Mouse (Mus musculus): Measurements from ENCODE around the gene Twnk. TPM values are rescaled to one million over a fixed set of nuclear protein-coding genes. Genes with fewer than 3 reads are reported as not detected.

Twnk gene
- polyA plus RNA-seq, 1 experiment from 2014 or later = 40.9 TPM

- Histone ChIP-seq H3K27ac (replicated peaks) (peak overlapping the region; percentile 97), H3K9me3 (no peaks in the 10 kb centered on the region), H3K36me3 (replicated peaks) (peaks cover 5% of the 10 kb centered on the region; the same call in 1 of the 2 replicates), H3K4me3 (peak overlapping the region; percentile 73), H3K4me1 (peaks cover 32% of the 10 kb centered on the region), H3K27me3 (replicated peaks; ENCODE audit: low read depth, poor library complexity, severe bottlenecking) (no peaks in the 10 kb centered on the region)
- DNase-seq (ENCODE audit: low spot score) = peak; percentile 98
- under 1% methylated on average over 34 of the region's 34 CpGs for WGBS
Measured at GRCm38 (mm10) chr19:45058113-45058839, 52.8 kb downstream of the Twnk start.

- H3K9me3 ChIP-seq = no peaks in the 10 kb centered on the region
- H3K36me3 ChIP-seq (replicated peaks) = peaks cover 5% of the 10 kb centered on the region; the same call in 1 of the 2 replicates
- no peak for DNase-seq (ENCODE audit: low spot score)
- WGBS = under 1% methylated on average over 14 of the region's 14 CpGs
- H3K4me3 ChIP-seq = peak overlapping the region; percentile 73
- H3K4me1 ChIP-seq = peaks cover 34% of the 10 kb centered on the region
- H3K27me3 ChIP-seq (replicated peaks; ENCODE audit: low read depth, poor library complexity, severe bottlenecking) = peaks cover 3% of the 10 kb centered on the region
- H3K27ac ChIP-seq (replicated peaks) = peak overlapping the region; percentile 97
Measured at GRCm38 (mm10) chr19:45058841-45059240, 53.4 kb downstream of the Twnk start.

Other genes starting within 250 kb of the Twnk start
- 1.00 and 1.8 TPM in 2 replicates for gene Pax2, start 249.6 kb upstream of the Twnk start, polyA plus RNA-seq (2016; fragmentation: Nextera tagmentation; extraction: Ambion mirVana)
- gene Slf2, start 74.5 kb upstream of the Twnk start, polyA plus RNA-seq (2016; fragmentation: Nextera tagmentation; extraction: Ambion mirVana) = 56.3 and 57.8 TPM in 2 replicates
- 3.7 and 4.8 TPM in 2 replicates for gene Sema4g, start 16.6 kb upstream of the Twnk start, polyA plus RNA-seq (2016; fragmentation: Nextera tagmentation; extraction: Ambion mirVana)
- gene Mrpl43, start 779 bp downstream of the Twnk start, polyA plus RNA-seq (2016; fragmentation: Nextera tagmentation; extraction: Ambion mirVana) = 70.6 and 74.8 TPM in 2 replicates
- gene Lzts2, start 8.8 kb downstream of the Twnk start, polyA plus RNA-seq (2016; fragmentation: Nextera tagmentation; extraction: Ambion mirVana) = 69.8 and 75.0 TPM in 2 replicates
- 0.27 and 0.65 TPM in 2 replicates for gene Pdzd7, start 40.1 kb downstream of the Twnk start, polyA plus RNA-seq (2016; fragmentation: Nextera tagmentation; extraction: Ambion mirVana)
- gene Sfxn3, start 41.8 kb downstream of the Twnk start, polyA plus RNA-seq (2016; fragmentation: Nextera tagmentation; extraction: Ambion mirVana) = 7.7 and 9.8 TPM in 2 replicates
- 3.7 and 6.7 TPM in 2 replicates for gene Kazald1, start 69.6 kb downstream of the Twnk start, polyA plus RNA-seq (2016; fragmentation: Nextera tagmentation; extraction: Ambion mirVana)
- 3.1 and 3.3 TPM in 2 replicates for gene Tlx1, start 145.0 kb downstream of the Twnk start, polyA plus RNA-seq (2016; fragmentation: Nextera tagmentation; extraction: Ambion mirVana)
- 0.22 and 0.40 TPM in 2 replicates for gene Lbx1, start 230.1 kb downstream of the Twnk start, polyA plus RNA-seq (2016; fragmentation: Nextera tagmentation; extraction: Ambion mirVana)

All from embryonic facial prominence, embryonic 10.5 days (tissue).